Mouse (Mus musculus) heart, postnatal 25 days (tissue): ENCODE measurements around the gene Stat1. TPM values are rescaled to one million over a fixed set of nuclear protein-coding genes. Genes with fewer than 3 reads are reported as not detected.
A peak's percentile ranks its signal among the peaks of the same experiment; 100 is the strongest.

Experiments
- DNase-seq: peaks from one replicate; pipeline ENCODE4 v3.0.0; 2022; ENCODE audit warnings: low spot score
- intact Hi-C: fragments of 180-260 bp; cut with DNase I; formaldehyde crosslinking; loops from one replicate; pipeline ENCODE4 v1.15.1; 2025
- total RNA-seq, 2 experiments: library from RNA; stranded (reverse); gene quantifications; 2 replicates each; pipeline ENCODE4 v1.2.3; 2021

The Stat1 gene
- 10 to 100 TPM; 24.7 to 26.8 TPM for total RNA-seq

- DNase-seq, result peak; percentile 69
- intact Hi-C loops, result no loop called here
Observed at GRCm38 (mm10) chr1:52118860-52119591, at the start of gene Stat1. Gene Stat1, plus strand, starts transcription at chr1:52119440.

GRCm38 (mm10) chr1:52079724-52080367 lies 39.4 kb upstream of the Stat1 start:
- intact Hi-C loops, result loop anchor here (10.0 kb wide), 1 partner anchor 615 kb away; no protein-coding TSS in a partner anchor
- DNase-seq, result no peak

GRCm38 (mm10) chr1:52080375-52080774 lies 38.9 kb upstream of the Stat1 start:
- intact Hi-C loops, result loop anchor here (10.0 kb wide), 1 partner anchor 616 kb away; no protein-coding TSS in a partner anchor
- no peak for DNase-seq

GRCm38 (mm10) chr1:52086236-52086635 lies 33.0 kb upstream of the Stat1 start:
- intact Hi-C loops, result loop anchor here (5.0 to 10.0 kb wide), 2 partner anchors 439 to 621 kb away; no protein-coding TSS in a partner anchor
- DNase-seq, result no peak

GRCm38 (mm10) chr1:52087128-52087527 lies 32.1 kb upstream of the Stat1 start:
- intact Hi-C loops, result loop anchor here (5.0 to 10.0 kb wide), 2 partner anchors 440 to 622 kb away; no protein-coding TSS in a partner anchor
- no peak for DNase-seq

- intact Hi-C loops, result loop anchor here (5.0 to 10.0 kb wide), 2 partner anchors 441 to 624 kb away; no protein-coding TSS in a partner anchor
- DNase-seq, result no peak
Observed at GRCm38 (mm10) chr1:52088634-52089033, 30.6 kb upstream of the Stat1 start.

- intact Hi-C loops, result loop anchor here (1.0 to 5.0 kb wide), 2 partner anchors 94 to 456 kb away; no protein-coding TSS in a partner anchor
- no peak for DNase-seq
Observed at GRCm38 (mm10) chr1:52098618-52099232, 20.5 kb upstream of the Stat1 start.

- intact Hi-C loops, result loop anchor here (10.0 kb wide), 1 partner anchor 616 kb away; no protein-coding TSS in a partner anchor
- DNase-seq, result no peak
Observed at GRCm38 (mm10) chr1:52100496-52100895, 18.7 kb upstream of the Stat1 start.

GRCm38 (mm10) chr1:52102795-52103194 lies 16.4 kb upstream of the Stat1 start:
- no peak for DNase-seq
- intact Hi-C loops, result loop anchor here (10.0 kb wide), 1 partner anchor 618 kb away; no protein-coding TSS in a partner anchor

GRCm38 (mm10) chr1:52107206-52107605 lies 12.0 kb upstream of the Stat1 start:
- intact Hi-C loops, result loop anchor here (10.0 kb wide), 1 partner anchor 622 kb away; no protein-coding TSS in a partner anchor
- no peak for DNase-seq

GRCm38 (mm10) chr1:52111217-52111616 lies 8.0 kb upstream of the Stat1 start:
- intact Hi-C loops, result no loop called here
- no peak for DNase-seq

- no peak for DNase-seq
- intact Hi-C loops, result no loop called here
Observed at GRCm38 (mm10) chr1:52112301-52112700, 6.9 kb upstream of the Stat1 start.

GRCm38 (mm10) chr1:52113067-52113665 lies 6.1 kb upstream of the Stat1 start:
- intact Hi-C loops, result no loop called here
- DNase-seq, result no peak

GRCm38 (mm10) chr1:52113666-52114069 lies 5.6 kb upstream of the Stat1 start:
- intact Hi-C loops, result no loop called here
- peak; percentile 95 for DNase-seq

- intact Hi-C loops, result no loop called here
- DNase-seq, result no peak
Observed at GRCm38 (mm10) chr1:52116441-52116840, 2.8 kb upstream of the Stat1 start.

GRCm38 (mm10) chr1:52117777-52118176 lies 1.5 kb upstream of the Stat1 start:
- intact Hi-C loops, result no loop called here
- no peak for DNase-seq

GRCm38 (mm10) chr1:52119691-52120090 lies 451 bp downstream of the Stat1 start:
- intact Hi-C loops, result no loop called here
- no peak for DNase-seq

- no peak for DNase-seq
- intact Hi-C loops, result no loop called here
Observed at GRCm38 (mm10) chr1:52120191-52120590, 951 bp downstream of the Stat1 start.

GRCm38 (mm10) chr1:52121052-52121451 lies 1.8 kb downstream of the Stat1 start:
- intact Hi-C loops, result no loop called here
- DNase-seq, result no peak

GRCm38 (mm10) chr1:52124818-52125217 lies 5.6 kb downstream of the Stat1 start:
- intact Hi-C loops, result no loop called here
- no peak for DNase-seq
